Mouse (Mus musculus): ENCODE results near the gene Aff3.

GRCm38 (mm10) chr1:38165696-38166095, 499.1 kb downstream of the Aff3 start:
- TF ChIP-seq CTCF (conservative IDR thresholded peaks at IDR 0.05; ENCODE audit: insufficient read depth, insufficient read length, low read depth, low read length) = no peak
- no peak for TF ChIP-seq POLR2A (IDR thresholded peaks at IDR 0.05; ENCODE audit: low read depth, low read length)
